17 mouse cellular contexts compared by ENCODE assay signal in the genomic region with DNA sequence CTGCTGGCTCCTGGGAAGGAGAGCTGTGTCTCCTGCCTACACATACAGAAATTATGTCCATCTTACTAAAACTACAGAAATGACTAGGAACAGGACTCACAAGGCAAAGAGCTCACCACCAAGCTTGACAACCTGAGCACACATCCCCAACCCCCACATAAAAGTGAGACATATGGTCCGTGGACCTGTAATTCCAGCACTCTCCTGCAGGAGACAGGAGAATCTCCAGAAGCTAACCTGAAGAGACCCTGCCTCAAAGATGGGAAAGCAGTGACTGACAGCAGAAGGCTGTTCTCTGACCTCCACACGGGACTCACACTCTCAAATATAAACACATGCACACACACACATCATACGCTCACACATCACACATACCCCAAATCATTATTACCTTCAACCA. TPM values are rescaled to one million over a fixed set of nuclear protein-coding genes. Genes with fewer than 3 reads are reported as not detected.
DNase-seq lines count a peak whose midpoint lies in the region; ATAC-seq and TF ChIP-seq lines count a peak whose summit lies in the region.
"Had no signal": no experiment of that assay in that cellular context is flagged by ENCODE, and none has a peak within 500 bp of the region (broad histone marks: within the 10 kb centered on the region; RNA-seq: fewer than 3 reads in every experiment).

No protein-coding gene starts in this region.

- no peaks in the 10 kb centered on the region for H3K9me3 ChIP-seq in lung, postnatal 0 days (ENCODE audit: low read length)
- H3K9me3 ChIP-seq: forebrain, embryonic 13.5 days; hindbrain, embryonic 12.5 days; liver, embryonic 15.5 days; neural tube, embryonic 12.5 days had no signal

- no peak overlapping the region for H3K4me3 ChIP-seq in gastrocnemius, adult 2 months
- no peak overlapping the region for H3K4me3 ChIP-seq in lung, postnatal 0 days (ENCODE audit: low read depth, low read length)
- H3K4me3 ChIP-seq: forebrain, embryonic 13.5 days; hindbrain, embryonic 12.5 days; liver, embryonic 15.5 days; neural tube, embryonic 12.5 days had no signal

- in situ Hi-C loops in Patski (cut with MboI; ENCODE audit: low pct_unique_long_range_greater_than_20kb), result no loop called here

- WGBS in lung, postnatal 0 days, result 90% methylated on average over 3 of the region's 3 CpGs

- TF ChIP-seq EP300 in lung, postnatal 0 days (IDR thresholded peaks at IDR 0.05), result no peak

- ATAC-seq in lung, postnatal 0 days, result no peak
- ATAC-seq in Patski, result no peak
- ATAC-seq: forebrain, embryonic 13.5 days had no signal

- no peak for DNase-seq in gastrocnemius, adult 2 months
- no peak for DNase-seq in gastrocnemius, postnatal 4 days (ENCODE audit: low spot score in 2 of 2)
- DNase-seq in lung, postnatal 0 days (ENCODE audit: low spot score), result no peak
- no peak for DNase-seq in lung, postnatal 25 days (ENCODE audit: low spot score)
- no peak for DNase-seq in Patski (ENCODE audit: low read depth, low spot score)
- peak; percentile 74 for DNase-seq in thymus, postnatal 4 days
- no peak for DNase-seq in urinary bladder, adult 2 months (ENCODE audit: low spot score)
- DNase-seq in c-Kit-positive CD71-positive TER-119-positive erythroid progenitor cells, embryonic 14.5 days (ENCODE audit: low spot score), result no peak
- DNase-seq: adrenal gland, postnatal 14 days; cerebellum, postnatal 14 days; kidney, adult 11 months; kidney, postnatal 14 days; lung, postnatal 36 days had no signal

- H3K4me1 ChIP-seq in lung, postnatal 0 days (ENCODE audit: insufficient read depth, low read depth, low read length), result no peaks in the 10 kb centered on the region

- no peak overlapping the region for H3K9ac ChIP-seq in lung, postnatal 0 days (replicated peaks; ENCODE audit: low read depth)
- H3K9ac ChIP-seq: forebrain, embryonic 13.5 days; hindbrain, embryonic 12.5 days; liver, embryonic 15.5 days; neural tube, embryonic 12.5 days had no signal

- CTCF ChIA-PET in Patski (lab: Charles Lee), result no interaction called here

- no peaks in the 10 kb centered on the region for H3K27me3 ChIP-seq in lung, postnatal 0 days (replicated peaks; ENCODE audit: insufficient read depth, low read length)
- H3K27me3 ChIP-seq in Patski, result no peaks in the 10 kb centered on the region
- H3K27me3 ChIP-seq: forebrain, embryonic 13.5 days; hindbrain, embryonic 12.5 days; liver, embryonic 15.5 days; neural tube, embryonic 12.5 days had no signal

- no peak overlapping the region for H3K4me2 ChIP-seq in lung, postnatal 0 days (replicated peaks; ENCODE audit: low read depth, low read length)
- H3K4me2 ChIP-seq: forebrain, embryonic 13.5 days; hindbrain, embryonic 12.5 days; liver, embryonic 15.5 days; neural tube, embryonic 12.5 days had no signal

- intact Hi-C loops in gastrocnemius, adult 2 months (cut with DNase I), result no loop called here

- POLR2A ChIA-PET in Patski (lab: Charles Lee), result no interaction called here

- no peak overlapping the region for H3K27ac ChIP-seq in gastrocnemius, adult 2 months
- H3K27ac ChIP-seq in lung, postnatal 0 days (ENCODE audit: low read length), result no peak overlapping the region
- H3K27ac ChIP-seq: forebrain, embryonic 13.5 days; hindbrain, embryonic 12.5 days; liver, embryonic 15.5 days; neural tube, embryonic 12.5 days had no signal

- peak; percentile 32; the same call in 1 of the 2 replicates for TF ChIP-seq CTCF in gastrocnemius, adult 2 months (IDR thresholded peaks at IDR 0.05)
- peak; percentile 25; the same call in 1 of the 2 replicates for TF ChIP-seq CTCF in lung, postnatal 0 days (IDR thresholded peaks at IDR 0.05)
- peak; percentile 15 for TF ChIP-seq CTCF in Patski (IDR thresholded peaks at IDR 0.05)

- no peaks in the 10 kb centered on the region for H3K36me3 ChIP-seq in lung, postnatal 0 days (ENCODE audit: insufficient read depth, low read length)
- H3K36me3 ChIP-seq: hindbrain, embryonic 12.5 days; liver, embryonic 15.5 days; neural tube, embryonic 12.5 days had no signal

RNA-seq across cellular contexts. Expression of a gene that starts 36.3 kb away (rescaled TPM):
- 10 to 100 TPM; 35.4 to 35.5 TPM for total RNA-seq in gastrocnemius, adult 2 months (2021)
- 10 to 100 TPM; 29.5 to 33.0 TPM for total RNA-seq in gastrocnemius, postnatal 4 days (2021)
- polyA plus RNA-seq in lung, postnatal 0 days (2015; fragmentation: Nextera tagmentation; extraction: Ambion mirVana), result 14.7 and 16.2 TPM in 2 replicates
- 15.1 TPM for polyA plus RNA-seq in Patski (2021)
- 6.9 and 10.0 TPM in 2 replicates for polyA plus RNA-seq in urinary bladder, adult 2 months (2012; rRNA removed)
